Mouse (Mus musculus): Measurements from ENCODE around the gene Med19.

DNA sequence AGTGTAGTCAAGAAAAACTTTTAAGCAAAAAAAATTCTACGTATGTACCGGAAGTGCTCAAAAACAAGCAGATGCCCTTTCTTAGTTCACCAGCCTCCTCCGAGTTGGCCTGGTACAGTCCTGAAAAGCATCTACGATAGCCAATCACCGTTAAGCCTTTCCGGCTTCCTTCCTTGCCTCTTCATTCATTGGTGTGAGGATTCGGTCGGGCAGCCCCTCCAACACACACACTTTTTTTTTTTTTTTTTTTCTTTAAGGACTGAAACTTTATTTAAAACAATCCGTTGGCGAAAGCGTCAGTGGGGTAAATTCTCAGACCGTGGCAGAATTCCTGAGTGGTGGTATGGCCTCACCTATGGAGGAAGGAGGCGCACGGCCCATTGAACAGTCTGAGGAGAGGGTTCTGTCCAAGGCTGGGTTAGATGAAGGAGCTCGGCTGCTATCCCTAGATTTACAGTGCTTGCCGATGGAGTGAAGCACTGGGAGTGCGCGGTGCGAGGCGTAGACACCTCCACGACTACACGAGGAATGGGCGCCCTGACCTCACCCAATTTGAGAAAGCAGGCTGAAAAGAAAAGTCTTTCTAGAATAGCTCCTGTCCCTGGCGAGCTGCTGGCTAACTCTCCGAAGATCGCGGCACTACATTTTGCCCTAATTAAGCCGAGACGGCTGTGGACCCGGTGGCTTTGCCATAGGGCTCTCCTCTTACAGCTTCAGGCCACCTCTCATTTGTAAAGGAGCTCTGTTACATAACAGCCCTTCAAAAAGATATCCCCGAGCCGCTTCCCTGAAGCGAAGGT, 37.6 kb downstream of the Med19 start:
- TF ChIP-seq CTCF (IDR thresholded peaks at IDR 0.05; ENCODE audit: low read depth, low read length) (no peak), POLR2A (IDR thresholded peaks at IDR 0.05; ENCODE audit: borderline replicate concordance, low read depth, low read length) (no peak)
